Mouse (Mus musculus): ENCODE results near the gene Hist1h2ae.

DNA sequence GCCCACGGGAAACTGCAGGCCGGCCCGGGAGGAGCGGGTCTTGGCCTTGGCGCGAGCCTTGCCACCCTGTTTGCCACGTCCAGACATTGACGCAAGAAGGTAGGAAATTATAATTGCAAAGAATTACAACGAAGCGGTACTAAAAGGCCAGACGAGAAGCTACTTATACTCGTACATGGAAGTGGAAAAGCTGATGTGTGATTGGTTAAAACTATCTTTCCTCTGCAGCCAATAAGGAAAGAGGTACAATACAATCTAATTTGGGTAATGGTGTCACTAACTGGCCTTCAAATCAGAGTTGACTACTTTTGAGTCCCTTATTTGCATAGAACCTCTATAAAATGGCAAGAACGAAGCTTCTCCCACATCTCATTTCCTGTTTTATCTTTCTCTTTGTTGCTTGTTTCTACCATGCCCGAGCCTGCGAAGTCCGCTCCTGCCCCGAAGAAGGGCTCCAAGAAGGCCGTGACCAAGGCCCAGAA is at the start of gene Hist1h2ae, which contains the start of gene Hist1h2bg:
- TF ChIP-seq CTCF (IDR thresholded peaks at IDR 0.05) (no peak), EP300 (IDR thresholded peaks at IDR 0.05) (peak; percentile 72)

All from lung, postnatal 0 days (tissue).